Mouse (Mus musculus) erythroblast, embryonic 14.5 days (primary cell): ENCODE measurements around the gene Bach2. TPM values are rescaled to one million over a fixed set of nuclear protein-coding genes. Genes with fewer than 3 reads are reported as not detected.

Experiments
- H3K27me3 ChIP-seq: 2 replicates; pipeline ENCODE4 v1.6.1; 2012; ENCODE audit warnings: inconsistent platforms; ENCODE audit not compliant: control insufficient read depth
- H3K36me3 ChIP-seq: 2 replicates; pipeline ENCODE4 v1.6.1; 2012; ENCODE audit warnings: mild to moderate bottlenecking, inconsistent platforms; ENCODE audit not compliant: control insufficient read depth
- H3K4me1 ChIP-seq: 2 replicates; pipeline ENCODE4 v1.6.1; 2012; ENCODE audit warnings: inconsistent platforms; ENCODE audit not compliant: control insufficient read depth
- H3K4me3 ChIP-seq: replicated peaks from 2 replicates; pipeline ENCODE3; 2012; ENCODE audit warnings: moderate library complexity, mild to moderate bottlenecking, inconsistent platforms
- H3K9me3 ChIP-seq: 2 replicates; pipeline ENCODE4 v1.6.1; 2012; ENCODE audit warnings: low read length, inconsistent platforms, mixed read lengths; ENCODE audit not compliant: control insufficient read depth
- GATA1 ChIP-seq: IDR thresholded peaks from 2 replicates; pipeline ENCODE4 v1.6.1; 2012; ENCODE audit warnings: low read length, inconsistent platforms, mixed read lengths
- TAL1 ChIP-seq: IDR thresholded peaks from 3 replicates; pipeline ENCODE4 v1.6.1; 2012; ENCODE audit warnings: low read length, inconsistent platforms, mixed read lengths
- polyA plus RNA-seq: library from polyadenylated mRNA; stranded (reverse); fragments of >175 nt; gene quantifications from 2 replicates; pipeline ENCODE4 v1.2.3, GENCODE M21; 2012

Gene Bach2
- polyA plus RNA-seq, 1 experiment, result 0.02 TPM

DNA sequence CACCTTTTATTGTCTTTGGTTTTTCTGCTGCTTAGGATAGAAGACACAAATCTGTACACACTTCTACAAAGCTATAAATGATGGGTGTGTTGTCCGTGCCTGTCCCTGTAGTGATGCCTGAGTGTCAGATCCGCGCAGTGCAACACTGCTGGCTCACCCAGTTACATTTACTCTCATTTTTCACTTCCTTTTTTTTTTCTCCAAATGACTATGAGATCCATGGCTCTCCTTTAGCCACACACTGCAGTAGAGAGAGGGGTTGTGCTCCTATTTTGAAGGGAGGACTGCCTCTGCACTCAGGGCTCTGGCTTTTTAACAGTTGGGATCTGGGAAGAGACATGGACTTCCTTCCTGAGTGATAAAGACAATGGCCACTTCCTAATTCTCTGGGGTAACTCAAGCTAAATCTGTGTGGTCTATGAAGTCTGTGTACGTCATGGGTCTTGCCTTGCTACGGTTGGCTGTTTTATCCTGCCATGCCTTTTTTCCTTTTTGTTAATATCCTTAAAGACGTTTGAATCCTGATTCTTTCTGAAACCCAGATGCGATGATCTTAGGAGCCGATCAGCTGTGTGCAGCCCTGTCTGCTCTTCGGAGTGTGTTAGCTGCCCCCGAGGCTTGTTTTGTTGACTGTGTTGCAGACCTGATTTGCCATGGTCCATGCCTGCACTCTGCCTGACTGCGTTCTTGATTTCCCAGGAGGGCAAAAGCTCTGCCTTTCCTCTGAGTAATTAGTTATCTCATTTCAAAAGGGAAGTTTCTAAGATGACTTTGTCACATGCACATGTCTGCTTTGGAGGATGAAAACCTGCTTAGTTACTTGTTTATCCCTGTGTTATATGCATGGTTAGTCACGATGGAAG, 120.2 kb downstream of the Bach2 start:
- Histone ChIP-seq H3K36me3 (no peaks in the 10 kb centered on the region), H3K4me1 (no peaks in the 10 kb centered on the region), H3K9me3 (peaks cover 5% of the 10 kb centered on the region; the same call in 1 of the 2 replicates), H3K27me3 (peaks cover 3% of the 10 kb centered on the region; the same call in 1 of the 2 replicates), H3K4me3 (no peak overlapping the region)
- TF ChIP-seq GATA1, result no peak
- no peak for TF ChIP-seq TAL1

DNA sequence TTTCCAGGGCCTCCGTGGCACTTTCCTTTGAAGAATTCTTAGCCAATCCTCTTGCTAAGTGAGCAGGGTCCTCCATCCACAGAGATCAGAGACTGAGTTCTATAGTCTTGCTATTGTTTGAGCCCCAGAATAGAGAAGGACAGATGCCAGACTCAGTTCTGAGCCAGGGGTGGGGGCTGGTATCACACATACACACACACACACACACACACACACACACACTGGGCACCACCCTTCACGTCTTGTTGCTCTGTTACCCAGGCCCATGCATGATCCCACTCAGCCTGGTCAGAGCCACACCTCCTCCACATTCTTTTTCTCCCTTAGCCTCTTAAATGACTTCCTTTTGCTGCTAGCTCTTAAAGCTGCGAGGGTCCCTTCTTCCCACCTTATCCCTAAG, 121.0 kb downstream of the Bach2 start:
- no peak overlapping the region for H3K4me3 ChIP-seq
- no peaks in the 10 kb centered on the region for H3K4me1 ChIP-seq
- TF ChIP-seq TAL1 (no peak), GATA1 (no peak)
- peaks cover 3% of the 10 kb centered on the region; the same call in 1 of the 2 replicates for H3K27me3 ChIP-seq
- no peaks in the 10 kb centered on the region for H3K36me3 ChIP-seq
- peaks cover 5% of the 10 kb centered on the region; the same call in 1 of the 2 replicates for H3K9me3 ChIP-seq

GRCm38 (mm10) chr4:32360496-32360895, 121.9 kb downstream of the Bach2 start:
- Histone ChIP-seq H3K4me3 (no peak overlapping the region), H3K4me1 (no peaks in the 10 kb centered on the region), H3K36me3 (no peaks in the 10 kb centered on the region), H3K27me3 (peaks cover 3% of the 10 kb centered on the region; the same call in 1 of the 2 replicates), H3K9me3 (peaks cover 5% of the 10 kb centered on the region; the same call in 1 of the 2 replicates)
- TF ChIP-seq GATA1, result no peak
- TF ChIP-seq TAL1, result no peak

- Histone ChIP-seq H3K4me1 (no peaks in the 10 kb centered on the region), H3K36me3 (no peaks in the 10 kb centered on the region), H3K4me3 (no peak overlapping the region), H3K9me3 (no peaks in the 10 kb centered on the region), H3K27me3 (peaks cover 3% of the 10 kb centered on the region; the same call in 1 of the 2 replicates)
- TF ChIP-seq GATA1, result no peak
- TF ChIP-seq TAL1, result no peak
Observed at GRCm38 (mm10) chr4:32363488-32363984, 124.9 kb downstream of the Bach2 start.

- TF ChIP-seq GATA1, result no peak
- no peak for TF ChIP-seq TAL1
- no peaks in the 10 kb centered on the region for H3K4me1 ChIP-seq
- H3K9me3 ChIP-seq, result no peaks in the 10 kb centered on the region
- no peaks in the 10 kb centered on the region for H3K36me3 ChIP-seq
- peaks cover 3% of the 10 kb centered on the region; the same call in 1 of the 2 replicates for H3K27me3 ChIP-seq
- H3K4me3 ChIP-seq, result no peak overlapping the region
Observed at GRCm38 (mm10) chr4:32365144-32365907, 126.7 kb downstream of the Bach2 start.

- no peaks in the 10 kb centered on the region for H3K36me3 ChIP-seq
- H3K4me1 ChIP-seq, result no peaks in the 10 kb centered on the region
- TF ChIP-seq TAL1 (no peak), GATA1 (no peak)
- H3K4me3 ChIP-seq, result no peak overlapping the region
- peaks cover 3% of the 10 kb centered on the region; the same call in 1 of the 2 replicates for H3K27me3 ChIP-seq
- no peaks in the 10 kb centered on the region for H3K9me3 ChIP-seq
Observed at GRCm38 (mm10) chr4:32366176-32366575, 127.6 kb downstream of the Bach2 start.

DNA sequence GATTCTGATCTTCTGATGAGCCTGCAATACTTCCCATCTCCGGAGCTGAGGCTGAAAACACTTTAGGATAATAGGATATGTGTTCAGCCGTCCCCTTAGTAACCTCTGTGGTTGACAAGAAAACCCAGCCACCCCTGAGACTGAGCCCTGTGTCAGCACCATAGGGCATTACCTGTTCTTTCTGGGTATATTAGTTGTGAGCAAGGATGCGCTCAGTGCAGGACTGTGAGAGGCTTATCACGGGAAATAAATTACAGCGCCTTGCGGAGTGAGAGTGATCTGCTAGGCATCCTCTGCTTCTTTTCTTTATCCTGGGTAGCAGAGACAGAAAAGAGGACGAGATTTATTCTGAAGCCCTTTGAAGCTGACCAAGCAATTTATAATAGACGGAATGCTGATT, 129.7 kb downstream of the Bach2 start:
- Histone ChIP-seq H3K9me3 (no peaks in the 10 kb centered on the region), H3K4me1 (no peaks in the 10 kb centered on the region), H3K36me3 (no peaks in the 10 kb centered on the region), H3K4me3 (no peak overlapping the region), H3K27me3 (no peaks in the 10 kb centered on the region)
- no peak for TF ChIP-seq GATA1
- TF ChIP-seq TAL1, result no peak

DNA sequence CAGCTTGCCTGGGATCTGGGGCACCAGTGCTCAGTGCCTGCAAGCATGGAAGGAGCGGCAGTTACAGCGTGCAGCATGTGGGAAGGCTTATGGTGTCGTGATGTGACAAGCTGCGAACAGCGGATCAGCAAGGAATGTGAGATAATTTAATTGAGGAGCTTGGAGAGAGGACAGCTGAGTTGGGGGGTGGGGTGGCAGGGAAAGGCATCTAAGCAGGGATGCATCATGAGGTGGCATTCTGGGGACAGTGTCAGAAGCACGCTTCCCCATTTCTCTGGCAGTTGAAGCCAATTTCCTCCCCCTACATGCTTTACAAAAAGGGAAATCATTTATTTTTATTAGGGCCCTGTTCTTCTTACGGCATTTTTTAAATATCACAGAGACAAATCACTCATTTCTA, 134.5 kb downstream of the Bach2 start:
- H3K36me3 ChIP-seq, result no peaks in the 10 kb centered on the region
- TF ChIP-seq TAL1 (no peak), GATA1 (no peak)
- no peaks in the 10 kb centered on the region for H3K4me1 ChIP-seq
- H3K27me3 ChIP-seq, result no peaks in the 10 kb centered on the region
- H3K9me3 ChIP-seq, result no peaks in the 10 kb centered on the region
- no peak overlapping the region for H3K4me3 ChIP-seq

DNA sequence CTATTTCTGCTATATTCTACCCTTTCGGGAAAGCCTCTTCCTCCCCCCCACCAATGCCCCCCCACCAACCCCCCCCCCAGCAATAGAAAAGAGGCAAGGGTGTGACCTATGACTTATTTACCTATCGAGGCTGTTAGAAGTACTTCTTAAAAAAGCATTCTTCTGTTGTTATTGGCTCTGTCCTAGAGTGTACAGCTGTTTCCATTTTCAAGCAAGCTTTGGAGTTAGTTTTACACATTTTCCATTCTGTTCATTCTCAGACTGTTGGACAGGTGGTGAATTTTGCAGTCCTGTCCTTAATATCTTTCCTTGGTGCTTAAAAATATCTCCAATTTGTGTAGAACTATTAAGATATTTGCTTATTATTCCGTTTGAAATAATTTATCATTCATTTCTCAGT, 134.9 kb downstream of the Bach2 start:
- Histone ChIP-seq H3K36me3 (no peaks in the 10 kb centered on the region), H3K4me3 (no peak overlapping the region), H3K27me3 (no peaks in the 10 kb centered on the region), H3K4me1 (no peaks in the 10 kb centered on the region), H3K9me3 (no peaks in the 10 kb centered on the region)
- TF ChIP-seq TAL1 (no peak), GATA1 (no peak)
